Mouse (Mus musculus) naive thymus-derived CD4-positive, alpha-beta T cell, adult 5 months (primary cell): ENCODE data around the gene Inpp5k. TPM values are rescaled to one million over a fixed set of nuclear protein-coding genes. Genes with fewer than 3 reads are reported as not detected.

Experiments
- polyA plus RNA-seq: library from polyadenylated mRNA; unstranded; fragments of 100-300 nt; shearing (Covaris generic); gene quantifications from one replicate; pipeline ENCODE4 v1.2.1, GENCODE M21; 2017

Inpp5k gene
- polyA plus RNA-seq, result 103 TPM

GRCm38 (mm10) chr11:75630645-75631229 lies at the start of gene Inpp5k:
Gene Inpp5k, plus strand, starts transcription at chr11:75630988.

GRCm38 (mm10) chr11:75587493-75588284 lies 43.1 kb upstream of the Inpp5k start, which contains the start of gene Pitpna:
Gene Pitpna, plus strand, starts transcription at chr11:75588097.

GRCm38 (mm10) chr11:75650311-75650710 lies 19.5 kb downstream of the Inpp5k start, which contains the start of gene Myo1c:
Gene Myo1c, plus strand, starts transcription at chr11:75650504.

GRCm38 (mm10) chr11:75678747-75679438 lies 48.1 kb downstream of the Inpp5k start, which contains the start of gene Crk:
Gene Crk, plus strand, starts transcription at chr11:75679259.

Other genes starting within 250 kb of the Inpp5k start
- not detected for gene Serpinf1, start 208.3 kb upstream of the Inpp5k start, polyA plus RNA-seq
- gene Serpinf2, start 191.4 kb upstream of the Inpp5k start, polyA plus RNA-seq, result not detected
- gene Wdr81, start 176.3 kb upstream of the Inpp5k start, polyA plus RNA-seq, result 8.7 TPM
- gene Tlcd2, start 169.3 kb upstream of the Inpp5k start, polyA plus RNA-seq, result 0.73 TPM
- gene Prpf8, start 144.2 kb upstream of the Inpp5k start, polyA plus RNA-seq, result 52.2 TPM
- not detected for gene Rilp, start 120.9 kb upstream of the Inpp5k start, polyA plus RNA-seq
- gene Scarf1, start 117.4 kb upstream of the Inpp5k start, polyA plus RNA-seq, result 0.12 TPM
- 45.2 TPM for gene Slc43a2, start 99.3 kb upstream of the Inpp5k start, polyA plus RNA-seq
- gene Pitpna, start 42.9 kb upstream of the Inpp5k start, polyA plus RNA-seq, result 350 TPM
- gene Myo1c, start 19.5 kb downstream of the Inpp5k start, polyA plus RNA-seq, result 8.2 TPM
- gene Crk, start 48.3 kb downstream of the Inpp5k start, polyA plus RNA-seq, result 75.3 TPM
- 167 TPM for gene Ywhae, start 101.9 kb downstream of the Inpp5k start, polyA plus RNA-seq
- gene Doc2b, start 165.1 kb downstream of the Inpp5k start, polyA plus RNA-seq, result not detected